Mouse (Mus musculus): Measurements from ENCODE around the gene Wwp2.

Wwp2 gene

GRCm38 (mm10) chr8:107507019-107507418, 70.9 kb downstream of the Wwp2 start:
- no peak for DNase-seq (ENCODE audit: low spot score in 2 of 2)

- no peak for DNase-seq (ENCODE audit: low spot score in 2 of 2)
Measured at GRCm38 (mm10) chr8:107510204-107510603, 74.0 kb downstream of the Wwp2 start.

- no peak for DNase-seq (ENCODE audit: low spot score in 2 of 2)
Measured at GRCm38 (mm10) chr8:107510766-107511165, 74.6 kb downstream of the Wwp2 start.

GRCm38 (mm10) chr8:107513249-107513648, 77.1 kb downstream of the Wwp2 start:
- DNase-seq (ENCODE audit: low spot score in 2 of 2) = no peak

GRCm38 (mm10) chr8:107514949-107515721, 79.0 kb downstream of the Wwp2 start:
- no peak for DNase-seq (ENCODE audit: low spot score in 2 of 2)

- no peak for DNase-seq (ENCODE audit: low spot score in 2 of 2)
Measured at GRCm38 (mm10) chr8:107518726-107519125, 82.6 kb downstream of the Wwp2 start.

GRCm38 (mm10) chr8:107519860-107520259, 83.7 kb downstream of the Wwp2 start:
- DNase-seq (ENCODE audit: low spot score in 2 of 2) = no peak

GRCm38 (mm10) chr8:107521788-107522554, 85.8 kb downstream of the Wwp2 start:
- no peak for DNase-seq (ENCODE audit: low spot score in 2 of 2)

- no peak for DNase-seq (ENCODE audit: low spot score in 2 of 2)
Measured at GRCm38 (mm10) chr8:107522555-107522833, 86.3 kb downstream of the Wwp2 start.

GRCm38 (mm10) chr8:107524535-107524934, 88.4 kb downstream of the Wwp2 start:
- DNase-seq (ENCODE audit: low spot score in 2 of 2) = no peak

GRCm38 (mm10) chr8:107528786-107529185, 92.6 kb downstream of the Wwp2 start:
- DNase-seq (ENCODE audit: low spot score in 2 of 2) = no peak

- DNase-seq (ENCODE audit: low spot score in 2 of 2) = no peak
Measured at GRCm38 (mm10) chr8:107537472-107537871, 101.3 kb downstream of the Wwp2 start.

GRCm38 (mm10) chr8:107540623-107541022, 104.5 kb downstream of the Wwp2 start:
- no peak for DNase-seq (ENCODE audit: low spot score in 2 of 2)

GRCm38 (mm10) chr8:107541369-107541768, 105.2 kb downstream of the Wwp2 start:
- DNase-seq (ENCODE audit: low spot score in 2 of 2) = no peak

- DNase-seq (ENCODE audit: low spot score in 2 of 2) = no peak
Measured at GRCm38 (mm10) chr8:107542151-107542550, 106.0 kb downstream of the Wwp2 start.

- no peak for DNase-seq (ENCODE audit: low spot score in 2 of 2)
Measured at GRCm38 (mm10) chr8:107543714-107544113, 107.5 kb downstream of the Wwp2 start.

GRCm38 (mm10) chr8:107544211-107544610, 108.0 kb downstream of the Wwp2 start:
- no peak for DNase-seq (ENCODE audit: low spot score in 2 of 2)

- peak in 1 of 2 experiments; percentile 24 for DNase-seq (ENCODE audit: low spot score in 2 of 2)
Measured at GRCm38 (mm10) chr8:107544651-107545174, 108.5 kb downstream of the Wwp2 start.

- DNase-seq (ENCODE audit: low spot score in 2 of 2) = no peak
Measured at GRCm38 (mm10) chr8:107545621-107546152, 109.5 kb downstream of the Wwp2 start.

- DNase-seq (ENCODE audit: low spot score in 2 of 2) = no peak
Measured at GRCm38 (mm10) chr8:107546154-107546553, 110.0 kb downstream of the Wwp2 start.

- DNase-seq (ENCODE audit: low spot score in 2 of 2) = peak in 1 of 2 experiments; percentile 14
Measured at GRCm38 (mm10) chr8:107546817-107547216, 110.7 kb downstream of the Wwp2 start.

- no peak for DNase-seq (ENCODE audit: low spot score in 2 of 2)
Measured at GRCm38 (mm10) chr8:107552234-107552633, 116.1 kb downstream of the Wwp2 start.

- DNase-seq (ENCODE audit: low spot score in 2 of 2) = no peak
Measured at GRCm38 (mm10) chr8:107555231-107555630, 119.1 kb downstream of the Wwp2 start.

Data from urinary bladder, adult 18-20 months (tissue).